Mouse (Mus musculus) lung, adult 18-20 months (tissue): Measurements from ENCODE around the gene Mc3r.

Experiments used
- DNase-seq, 2 experiments: peaks; one replicate each; pipeline ENCODE4 v3.0.0; 2022; ENCODE audit warnings: mixed read lengths in 2 of 2

Gene Mc3r

GRCm38 (mm10) chr2:172299126-172299921 is 51.0 kb downstream of the Mc3r start:
- no peak for DNase-seq
